In the genomic region with DNA sequence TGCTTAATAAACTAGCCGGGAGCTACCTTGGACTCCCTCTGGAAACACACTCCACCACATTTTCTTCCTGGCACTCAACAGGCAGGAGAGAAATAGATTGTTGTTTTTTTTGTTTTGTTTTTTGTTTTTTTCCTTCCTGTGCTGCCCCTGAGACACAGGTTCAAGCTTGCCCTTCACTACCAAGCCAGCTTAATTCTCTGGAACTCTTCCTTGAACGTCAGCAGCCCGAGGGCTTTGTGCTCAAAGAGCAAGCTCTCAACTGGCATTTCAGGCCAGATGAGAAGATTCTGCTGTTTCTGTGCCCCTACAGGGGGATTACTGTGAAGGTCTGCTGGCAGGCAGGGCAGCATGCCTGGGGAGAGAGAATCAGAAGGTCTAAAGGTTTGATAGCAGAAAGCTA, we compare ENCODE assay signal across 19 mouse cellular contexts.
DNase-seq lines count a peak whose midpoint lies in the region; ATAC-seq and TF ChIP-seq lines count a peak whose summit lies in the region.
"Had no signal": no experiment of that assay in that cellular context is flagged by ENCODE, and none has a peak within 500 bp of the region (broad histone marks: within the 10 kb centered on the region; RNA-seq: fewer than 3 reads in every experiment).

No protein-coding gene starts in this region.

- peak overlapping the region; percentile 66; the same call in 1 of the 2 replicates for H3K27ac ChIP-seq in hindbrain, embryonic 10.5 days
- H3K27ac ChIP-seq in hindbrain, embryonic 16.5 days (ENCODE audit: low read depth, low read length): no peak overlapping the region
- H3K27ac ChIP-seq in embryonic facial prominence, embryonic 10.5 days (replicated peaks): peak overlapping the region; percentile 76
- H3K27ac ChIP-seq in embryonic facial prominence, embryonic 14.5 days (replicated peaks; ENCODE audit: low read depth, low read length): peak overlapping the region; percentile 61
- peak overlapping the region; percentile 71 for H3K27ac ChIP-seq in limb, embryonic 14.5 days (replicated peaks; ENCODE audit: low read depth, low read length)
- H3K27ac ChIP-seq: liver, embryonic 15.5 days; midbrain, embryonic 12.5 days had no signal

- peaks cover 33% of the 10 kb centered on the region for H3K4me1 ChIP-seq in hindbrain, embryonic 10.5 days (replicated peaks)
- H3K4me1 ChIP-seq in hindbrain, embryonic 16.5 days (ENCODE audit: control insufficient read depth, insufficient read depth, low read depth, low read length): peaks cover 10% of the 10 kb centered on the region; the same call in 1 of the 2 replicates
- peaks cover 41% of the 10 kb centered on the region for H3K4me1 ChIP-seq in embryonic facial prominence, embryonic 10.5 days
- peaks cover 20% of the 10 kb centered on the region for H3K4me1 ChIP-seq in embryonic facial prominence, embryonic 14.5 days (ENCODE audit: control insufficient read depth, insufficient read depth, low read length)
- peaks cover 35% of the 10 kb centered on the region for H3K4me1 ChIP-seq in limb, embryonic 14.5 days (ENCODE audit: control insufficient read depth, insufficient read depth, low read length)

- no peak overlapping the region for H3K9ac ChIP-seq in hindbrain, embryonic 16.5 days (ENCODE audit: low read depth, low read length)
- no peak overlapping the region for H3K9ac ChIP-seq in embryonic facial prominence, embryonic 14.5 days (ENCODE audit: low read depth, low read length)
- no peak overlapping the region for H3K9ac ChIP-seq in limb, embryonic 14.5 days (ENCODE audit: low read depth, low read length, severe bottlenecking)
- H3K9ac ChIP-seq: liver, embryonic 15.5 days; midbrain, embryonic 12.5 days had no signal

- no peak for ATAC-seq in hindbrain, embryonic 16.5 days
- no peak for ATAC-seq in embryonic facial prominence, embryonic 14.5 days (ENCODE audit: low read depth)
- ATAC-seq in limb, embryonic 14.5 days (ENCODE audit: low FRiP score, low read depth): no peak
- ATAC-seq: CD4-positive, CD25-positive, alpha-beta regulatory T cell, adult 4 months had no signal

- H3K4me2 ChIP-seq in hindbrain, embryonic 16.5 days (ENCODE audit: low read length): no peak overlapping the region
- H3K4me2 ChIP-seq in embryonic facial prominence, embryonic 14.5 days (ENCODE audit: low read depth, low read length): no peak overlapping the region
- H3K4me2 ChIP-seq in limb, embryonic 14.5 days (replicated peaks; ENCODE audit: low read depth, low read length, severe bottlenecking): no peak overlapping the region
- H3K4me2 ChIP-seq: heart, embryonic 11.5 days; liver, embryonic 15.5 days; midbrain, embryonic 12.5 days had no signal

- no peak overlapping the region for H3K4me3 ChIP-seq in hindbrain, embryonic 10.5 days
- no peak overlapping the region for H3K4me3 ChIP-seq in hindbrain, embryonic 16.5 days (ENCODE audit: low read length)
- no peak overlapping the region for H3K4me3 ChIP-seq in embryonic facial prominence, embryonic 10.5 days
- no peak overlapping the region for H3K4me3 ChIP-seq in embryonic facial prominence, embryonic 14.5 days (ENCODE audit: low read depth, low read length)
- H3K4me3 ChIP-seq in limb, embryonic 14.5 days (replicated peaks; ENCODE audit: low read length): no peak overlapping the region
- H3K4me3 ChIP-seq: liver, embryonic 15.5 days; midbrain, embryonic 12.5 days had no signal

- H3K27me3 ChIP-seq in hindbrain, embryonic 10.5 days (ENCODE audit: insufficient read depth, poor library complexity, severe bottlenecking): no peaks in the 10 kb centered on the region
- H3K27me3 ChIP-seq in hindbrain, embryonic 16.5 days (replicated peaks; ENCODE audit: control insufficient read depth, insufficient read depth, low read length): no peaks in the 10 kb centered on the region
- no peaks in the 10 kb centered on the region for H3K27me3 ChIP-seq in embryonic facial prominence, embryonic 10.5 days (replicated peaks; ENCODE audit: low read depth, poor library complexity, severe bottlenecking)
- H3K27me3 ChIP-seq in embryonic facial prominence, embryonic 14.5 days (replicated peaks; ENCODE audit: control insufficient read depth, insufficient read depth, low read length): no peaks in the 10 kb centered on the region
- H3K27me3 ChIP-seq in limb, embryonic 14.5 days (ENCODE audit: control insufficient read depth, insufficient read depth, low read length): no peaks in the 10 kb centered on the region

- no peak for TF ChIP-seq POLR2A in limb, embryonic 14.5 days (IDR thresholded peaks at IDR 0.05; ENCODE audit: borderline replicate concordance, extremely low read depth, insufficient read depth, insufficient read length)

- H3K36me3 ChIP-seq in hindbrain, embryonic 10.5 days: no peaks in the 10 kb centered on the region
- H3K36me3 ChIP-seq in hindbrain, embryonic 16.5 days (ENCODE audit: control insufficient read depth, insufficient read depth, low read length): no peaks in the 10 kb centered on the region
- no peaks in the 10 kb centered on the region for H3K36me3 ChIP-seq in embryonic facial prominence, embryonic 10.5 days (replicated peaks)
- H3K36me3 ChIP-seq in embryonic facial prominence, embryonic 14.5 days (ENCODE audit: control insufficient read depth, insufficient read depth, low read length): no peaks in the 10 kb centered on the region
- no peaks in the 10 kb centered on the region for H3K36me3 ChIP-seq in limb, embryonic 14.5 days (ENCODE audit: control insufficient read depth, insufficient read depth, low read length)
- H3K36me3 ChIP-seq: liver, embryonic 15.5 days; midbrain, embryonic 12.5 days had no signal

- intact Hi-C loops in left cerebral cortex, postnatal 36 days (cut with DNase I): no loop called here

- 0 out of 2 replicates have a peak, but pooled peaks cover 2% of the 10 kb centered on the region for H3K9me3 ChIP-seq in hindbrain, embryonic 10.5 days
- H3K9me3 ChIP-seq in hindbrain, embryonic 16.5 days (ENCODE audit: control insufficient read depth, low read length): no peaks in the 10 kb centered on the region
- 0 out of 2 replicates have a peak, but pooled peaks cover 2% of the 10 kb centered on the region for H3K9me3 ChIP-seq in embryonic facial prominence, embryonic 10.5 days
- peaks cover 2% of the 10 kb centered on the region; the same call in 1 of the 2 replicates for H3K9me3 ChIP-seq in embryonic facial prominence, embryonic 14.5 days (ENCODE audit: control insufficient read depth, low read length)
- no peaks in the 10 kb centered on the region for H3K9me3 ChIP-seq in limb, embryonic 14.5 days (ENCODE audit: control insufficient read depth, low read length)
- H3K9me3 ChIP-seq: liver, embryonic 15.5 days had no signal

- 43% methylated on average over 3 of the region's 3 CpGs for WGBS in hindbrain, embryonic 10.5 days
- WGBS in hindbrain, embryonic 16.5 days: 37% methylated on average over 3 of the region's 3 CpGs
- WGBS in embryonic facial prominence, embryonic 10.5 days: 22% methylated on average over 3 of the region's 3 CpGs
- 18% methylated on average over 3 of the region's 3 CpGs for WGBS in embryonic facial prominence, embryonic 14.5 days
- 28% methylated on average over 3 of the region's 3 CpGs for WGBS in limb, embryonic 14.5 days

- DNase-seq in hindbrain, embryonic 10.5 days (ENCODE audit: low spot score): no peak
- no peak for DNase-seq in embryonic facial prominence, embryonic 10.5 days (ENCODE audit: low spot score)
- DNase-seq in embryonic facial prominence, embryonic 14.5 days (ENCODE audit: low spot score): no peak
- no peak for DNase-seq in limb, embryonic 14.5 days (ENCODE audit: low spot score)
- no peak for DNase-seq in cerebellum, adult 18-20 months
- no peak for DNase-seq in left cerebral cortex, postnatal 36 days (ENCODE audit: low spot score in 2 of 2)
- no peak for DNase-seq in layer of hippocampus, postnatal 14 days (ENCODE audit: low spot score in 2 of 2)
- DNase-seq: adrenal gland, postnatal 25 days; cerebellum, adult 9-10 months; gastrocnemius, postnatal 10 days; layer of hippocampus, adult 9-11 months; lung, postnatal 14 days; right cerebral cortex, adult 18-20 months; thymus, postnatal 36 days had no signal
